Mouse (Mus musculus): ENCODE measurements around the gene Scg3. TPM values are rescaled to one million over a fixed set of nuclear protein-coding genes. Genes with fewer than 3 reads are reported as not detected.

Scg3 gene
- 0.52 and 0.65 TPM in 2 replicates for polyA plus RNA-seq (2015; fragmentation: Nextera tagmentation; extraction: Ambion mirVana)

GRCm38 (mm10) chr9:75683426-75684191 is at the start of gene Scg3:
TSS of gene Scg3 (minus strand) at chr9:75684056.
- Histone ChIP-seq H3K27me3 (peaks cover 5% of the 10 kb centered on the region; the same call in 1 of the 2 replicates), H3K9ac (no peak within 1 kb of the TSS), H3K4me3 (peak within 1 kb of the TSS; percentile 22), H3K36me3 (no peaks in the 10 kb centered on the region), H3K4me1 (peaks cover 7% of the 10 kb centered on the region), H3K4me2 (peak within 1 kb of the TSS; percentile 41), H3K9me3 (no peaks in the 10 kb centered on the region), H3K27ac (no peak within 1 kb of the TSS)
- WGBS = 9% methylated on average over 42 of the region's 42 CpGs
- ATAC-seq (ENCODE audit: insufficient number of reproducible peaks, low FRiP score, low TSS enrichment, low read depth) = no peak; the same call in 1 of the 2 replicates

- H3K9ac ChIP-seq = no peak overlapping the region
- ATAC-seq (ENCODE audit: insufficient number of reproducible peaks, low FRiP score, low TSS enrichment, low read depth) = no peak
- no peak overlapping the region for H3K4me3 ChIP-seq
- H3K27me3 ChIP-seq = no peaks in the 10 kb centered on the region
- no peaks in the 10 kb centered on the region for H3K36me3 ChIP-seq
- H3K4me2 ChIP-seq = no peak overlapping the region
- 32% methylated on average over 11 of the region's 11 CpGs for WGBS
- no peaks in the 10 kb centered on the region for H3K4me1 ChIP-seq
- H3K27ac ChIP-seq = no peak overlapping the region; the same call in 1 of the 2 replicates
- no peaks in the 10 kb centered on the region for H3K9me3 ChIP-seq
Measured at GRCm38 (mm10) chr9:75719952-75720687, 36.3 kb upstream of the Scg3 start.

- Histone ChIP-seq H3K36me3 (no peaks in the 10 kb centered on the region), H3K27me3 (no peaks in the 10 kb centered on the region), H3K4me3 (no peak overlapping the region), H3K9ac (no peak overlapping the region), H3K4me2 (no peak overlapping the region), H3K27ac (no peak overlapping the region; the same call in 1 of the 2 replicates), H3K4me1 (no peaks in the 10 kb centered on the region), H3K9me3 (no peaks in the 10 kb centered on the region)
- no peak for ATAC-seq (ENCODE audit: insufficient number of reproducible peaks, low FRiP score, low TSS enrichment, low read depth)
- 47% methylated on average over 3 of the region's 3 CpGs for WGBS
Measured at GRCm38 (mm10) chr9:75719481-75719880, 35.6 kb upstream of the Scg3 start.

GRCm38 (mm10) chr9:75684772-75685171 is 916 bp upstream of the Scg3 start:
- Histone ChIP-seq H3K4me2 (no peak overlapping the region), H3K27ac (no peak overlapping the region), H3K4me1 (peaks cover 7% of the 10 kb centered on the region), H3K27me3 (peaks cover 5% of the 10 kb centered on the region; the same call in 1 of the 2 replicates), H3K9me3 (no peaks in the 10 kb centered on the region), H3K36me3 (no peaks in the 10 kb centered on the region), H3K9ac (no peak overlapping the region), H3K4me3 (no peak overlapping the region)
- no peak for ATAC-seq (ENCODE audit: insufficient number of reproducible peaks, low FRiP score, low TSS enrichment, low read depth)
- 72% methylated on average over 3 of the region's 3 CpGs for WGBS

- WGBS = 73% methylated on average over 4 of the region's 4 CpGs
- no peak for ATAC-seq (ENCODE audit: insufficient number of reproducible peaks, low FRiP score, low TSS enrichment, low read depth)
- Histone ChIP-seq H3K4me3 (peak overlapping the region; percentile 22; the same call in 1 of the 2 replicates), H3K27me3 (peaks cover 5% of the 10 kb centered on the region; the same call in 1 of the 2 replicates), H3K4me2 (peak overlapping the region; percentile 41), H3K4me1 (peaks cover 7% of the 10 kb centered on the region), H3K27ac (no peak overlapping the region), H3K36me3 (no peaks in the 10 kb centered on the region), H3K9me3 (no peaks in the 10 kb centered on the region), H3K9ac (no peak overlapping the region)
Measured at GRCm38 (mm10) chr9:75684292-75684691, 436 bp upstream of the Scg3 start.

- Histone ChIP-seq H3K9ac (no peak overlapping the region), H3K36me3 (no peaks in the 10 kb centered on the region), H3K9me3 (no peaks in the 10 kb centered on the region), H3K4me1 (peaks cover 7% of the 10 kb centered on the region), H3K27ac (no peak overlapping the region), H3K27me3 (peaks cover 5% of the 10 kb centered on the region; the same call in 1 of the 2 replicates), H3K4me3 (no peak overlapping the region), H3K4me2 (no peak overlapping the region)
- 85% methylated on average over 5 of the region's 5 CpGs for WGBS
- no peak for ATAC-seq (ENCODE audit: insufficient number of reproducible peaks, low FRiP score, low TSS enrichment, low read depth)
Measured at GRCm38 (mm10) chr9:75680606-75681005, 3.2 kb downstream of the Scg3 start.

- 70% methylated on average over 4 of the region's 4 CpGs for WGBS
- no peaks in the 10 kb centered on the region for H3K9me3 ChIP-seq
- no peaks in the 10 kb centered on the region for H3K36me3 ChIP-seq
- H3K27ac ChIP-seq = no peak overlapping the region
- no peak overlapping the region for H3K4me3 ChIP-seq
- H3K4me2 ChIP-seq = no peak overlapping the region
- peaks cover 7% of the 10 kb centered on the region for H3K4me1 ChIP-seq
- no peak overlapping the region for H3K9ac ChIP-seq
- no peak for ATAC-seq (ENCODE audit: insufficient number of reproducible peaks, low FRiP score, low TSS enrichment, low read depth)
- peaks cover 5% of the 10 kb centered on the region; the same call in 1 of the 2 replicates for H3K27me3 ChIP-seq
Measured at GRCm38 (mm10) chr9:75679629-75680028, 4.2 kb downstream of the Scg3 start.

- no peak for ATAC-seq (ENCODE audit: insufficient number of reproducible peaks, low FRiP score, low TSS enrichment, low read depth)
- H3K4me1 ChIP-seq = no peaks in the 10 kb centered on the region
- WGBS = 78% methylated on average over 7 of the region's 7 CpGs
Measured at GRCm38 (mm10) chr9:75678341-75678740, 5.5 kb downstream of the Scg3 start.

GRCm38 (mm10) chr9:75676226-75676625 is 7.6 kb downstream of the Scg3 start:
- Histone ChIP-seq H3K4me3 (no peak overlapping the region), H3K27ac (no peak overlapping the region), H3K4me1 (no peaks in the 10 kb centered on the region), H3K27me3 (no peaks in the 10 kb centered on the region), H3K9ac (no peak overlapping the region), H3K9me3 (no peaks in the 10 kb centered on the region), H3K36me3 (no peaks in the 10 kb centered on the region), H3K4me2 (no peak overlapping the region)
- 70% methylated on average over 7 of the region's 7 CpGs for WGBS
- ATAC-seq (ENCODE audit: insufficient number of reproducible peaks, low FRiP score, low TSS enrichment, low read depth) = no peak

More at GRCm38 (mm10) chr9:75678341-75678740, 5.5 kb downstream of the Scg3 start:
- Histone ChIP-seq H3K27ac (no peak overlapping the region), H3K9ac (no peak overlapping the region), H3K4me3 (no peak overlapping the region), H3K36me3 (no peaks in the 10 kb centered on the region), H3K4me2 (no peak overlapping the region), H3K27me3 (no peaks in the 10 kb centered on the region), H3K9me3 (no peaks in the 10 kb centered on the region)

- no peaks in the 10 kb centered on the region for H3K27me3 ChIP-seq
- 72% methylated on average over 6 of the region's 6 CpGs for WGBS
- no peak overlapping the region for H3K4me3 ChIP-seq
- no peak for ATAC-seq (ENCODE audit: insufficient number of reproducible peaks, low FRiP score, low TSS enrichment, low read depth)
- H3K36me3 ChIP-seq = no peaks in the 10 kb centered on the region
- H3K4me2 ChIP-seq = no peak overlapping the region
- H3K9ac ChIP-seq = no peak overlapping the region
- H3K27ac ChIP-seq = no peak overlapping the region
- H3K9me3 ChIP-seq = no peaks in the 10 kb centered on the region
- no peaks in the 10 kb centered on the region for H3K4me1 ChIP-seq
Measured at GRCm38 (mm10) chr9:75672769-75673168, 11.1 kb downstream of the Scg3 start.

GRCm38 (mm10) chr9:75666612-75667011 is 17.2 kb downstream of the Scg3 start:
- WGBS = 82% methylated on average over 5 of the region's 5 CpGs
- no peak overlapping the region for H3K4me3 ChIP-seq
- H3K27ac ChIP-seq = no peak overlapping the region
- no peaks in the 10 kb centered on the region for H3K27me3 ChIP-seq
- no peaks in the 10 kb centered on the region for H3K4me1 ChIP-seq
- H3K36me3 ChIP-seq = no peaks in the 10 kb centered on the region
- H3K9ac ChIP-seq = no peak overlapping the region
- no peaks in the 10 kb centered on the region for H3K9me3 ChIP-seq
- no peak for ATAC-seq (ENCODE audit: insufficient number of reproducible peaks, low FRiP score, low TSS enrichment, low read depth)
- H3K4me2 ChIP-seq = no peak overlapping the region

GRCm38 (mm10) chr9:75665364-75665763 is 18.5 kb downstream of the Scg3 start:
- Histone ChIP-seq H3K4me2 (no peak overlapping the region), H3K27ac (no peak overlapping the region), H3K36me3 (no peaks in the 10 kb centered on the region), H3K9me3 (no peaks in the 10 kb centered on the region), H3K9ac (no peak overlapping the region), H3K27me3 (no peaks in the 10 kb centered on the region), H3K4me3 (no peak overlapping the region), H3K4me1 (no peaks in the 10 kb centered on the region)
- 80% methylated on average over 6 of the region's 6 CpGs for WGBS
- ATAC-seq (ENCODE audit: insufficient number of reproducible peaks, low FRiP score, low TSS enrichment, low read depth) = no peak
